Mouse (Mus musculus): ENCODE results near the gene Zfpm1. TPM values are rescaled to one million over a fixed set of nuclear protein-coding genes. Genes with fewer than 3 reads are reported as not detected.

Gene Zfpm1
- polyA plus RNA-seq, 1 experiment = 1,238 TPM

- H3K9me3 ChIP-seq = no peaks in the 10 kb centered on the region
- TF ChIP-seq FLI1 (IDR thresholded peaks at IDR 0.05; ENCODE audit: low read length) (no peak), GATA1 (IDR thresholded peaks at IDR 0.05; ENCODE audit: borderline replicate concordance, low read length) (no peak)
- peak overlapping the region; percentile 98 for H3K4me3 ChIP-seq (replicated peaks)
- peaks cover 56% of the 10 kb centered on the region for H3K36me3 ChIP-seq (replicated peaks; ENCODE audit: low read length)
- H3K27me3 ChIP-seq (replicated peaks) = no peaks in the 10 kb centered on the region
- H3K4me1 ChIP-seq = peaks cover 76% of the 10 kb centered on the region
These were observed 1.6 kb downstream of the Zfpm1 start for GRCm38 (mm10) chr8:122283356-122284202.

GRCm38 (mm10) chr8:122284203-122284658, 2.3 kb downstream of the Zfpm1 start:
- Histone ChIP-seq H3K36me3 (replicated peaks; ENCODE audit: low read length) (peaks cover 62% of the 10 kb centered on the region), H3K4me1 (peaks cover 76% of the 10 kb centered on the region)
- TF ChIP-seq GATA1 (IDR thresholded peaks at IDR 0.05; ENCODE audit: borderline replicate concordance, low read length) = no peak; the same call in 1 of the 3 replicates
- TF ChIP-seq FLI1 (IDR thresholded peaks at IDR 0.05; ENCODE audit: low read length) = no peak

GRCm38 (mm10) chr8:122284659-122285261, 2.8 kb downstream of the Zfpm1 start:
- Histone ChIP-seq H3K27me3 (replicated peaks) (no peaks in the 10 kb centered on the region), H3K4me3 (replicated peaks) (peak overlapping the region; percentile 98), H3K4me1 (peaks cover 76% of the 10 kb centered on the region), H3K9me3 (no peaks in the 10 kb centered on the region), H3K36me3 (replicated peaks; ENCODE audit: low read length) (peaks cover 68% of the 10 kb centered on the region)
- TF ChIP-seq GATA1 (IDR thresholded peaks at IDR 0.05; ENCODE audit: borderline replicate concordance, low read length) (peak; percentile 66; the same call in 2 of the 3 replicates), FLI1 (IDR thresholded peaks at IDR 0.05; ENCODE audit: low read length) (no peak)

More at GRCm38 (mm10) chr8:122284203-122284658, 2.3 kb downstream of the Zfpm1 start:
- Histone ChIP-seq H3K4me3 (replicated peaks) (peak overlapping the region; percentile 98), H3K9me3 (no peaks in the 10 kb centered on the region), H3K27me3 (replicated peaks) (no peaks in the 10 kb centered on the region)

GRCm38 (mm10) chr8:122285727-122286126, 3.8 kb downstream of the Zfpm1 start:
- no peaks in the 10 kb centered on the region for H3K9me3 ChIP-seq
- H3K36me3 ChIP-seq (replicated peaks; ENCODE audit: low read length) = peaks cover 77% of the 10 kb centered on the region
- H3K27me3 ChIP-seq (replicated peaks) = no peaks in the 10 kb centered on the region
- H3K4me3 ChIP-seq (replicated peaks) = peak overlapping the region; percentile 98
- H3K4me1 ChIP-seq = peaks cover 76% of the 10 kb centered on the region
- TF ChIP-seq FLI1 (IDR thresholded peaks at IDR 0.05; ENCODE audit: low read length) (no peak), GATA1 (IDR thresholded peaks at IDR 0.05; ENCODE audit: borderline replicate concordance, low read length) (no peak)

GRCm38 (mm10) chr8:122286899-122287298, 5.0 kb downstream of the Zfpm1 start:
- peaks cover 89% of the 10 kb centered on the region for H3K36me3 ChIP-seq (replicated peaks; ENCODE audit: low read length)
- no peak for TF ChIP-seq FLI1 (IDR thresholded peaks at IDR 0.05; ENCODE audit: low read length)
- TF ChIP-seq GATA1 (IDR thresholded peaks at IDR 0.05; ENCODE audit: borderline replicate concordance, low read length) = no peak
- no peaks in the 10 kb centered on the region for H3K9me3 ChIP-seq
- H3K4me3 ChIP-seq (replicated peaks) = peak overlapping the region; percentile 98
- peaks cover 83% of the 10 kb centered on the region for H3K4me1 ChIP-seq
- no peaks in the 10 kb centered on the region for H3K27me3 ChIP-seq (replicated peaks)

GRCm38 (mm10) chr8:122287742-122288141, 5.8 kb downstream of the Zfpm1 start:
- no peaks in the 10 kb centered on the region for H3K27me3 ChIP-seq (replicated peaks)
- H3K4me1 ChIP-seq = peaks cover 91% of the 10 kb centered on the region
- no peaks in the 10 kb centered on the region for H3K9me3 ChIP-seq
- peak overlapping the region; percentile 98 for H3K4me3 ChIP-seq (replicated peaks)
- TF ChIP-seq GATA1 (IDR thresholded peaks at IDR 0.05; ENCODE audit: borderline replicate concordance, low read length) = no peak
- TF ChIP-seq FLI1 (IDR thresholded peaks at IDR 0.05; ENCODE audit: low read length) = no peak
- peaks cover 97% of the 10 kb centered on the region for H3K36me3 ChIP-seq (replicated peaks; ENCODE audit: low read length)

GRCm38 (mm10) chr8:122288344-122288743, 6.4 kb downstream of the Zfpm1 start:
- Histone ChIP-seq H3K36me3 (replicated peaks; ENCODE audit: low read length) (peaks cover 97% of the 10 kb centered on the region), H3K4me3 (replicated peaks) (peak overlapping the region; percentile 98), H3K4me1 (peaks cover 95% of the 10 kb centered on the region), H3K9me3 (no peaks in the 10 kb centered on the region), H3K27me3 (replicated peaks) (no peaks in the 10 kb centered on the region)
- TF ChIP-seq GATA1 (IDR thresholded peaks at IDR 0.05; ENCODE audit: borderline replicate concordance, low read length) (no peak), FLI1 (IDR thresholded peaks at IDR 0.05; ENCODE audit: low read length) (no peak)

- Histone ChIP-seq H3K36me3 (replicated peaks; ENCODE audit: low read length) (peaks cover 97% of the 10 kb centered on the region), H3K4me3 (replicated peaks) (peak overlapping the region; percentile 87), H3K27me3 (replicated peaks) (no peaks in the 10 kb centered on the region), H3K9me3 (no peaks in the 10 kb centered on the region), H3K4me1 (peaks cover 100% of the 10 kb centered on the region)
- TF ChIP-seq FLI1 (IDR thresholded peaks at IDR 0.05; ENCODE audit: low read length) = no peak
- no peak for TF ChIP-seq GATA1 (IDR thresholded peaks at IDR 0.05; ENCODE audit: borderline replicate concordance, low read length)
These were observed 9.1 kb downstream of the Zfpm1 start for GRCm38 (mm10) chr8:122291075-122291474.

- Histone ChIP-seq H3K9me3 (no peaks in the 10 kb centered on the region), H3K36me3 (replicated peaks; ENCODE audit: low read length) (peaks cover 97% of the 10 kb centered on the region), H3K4me3 (replicated peaks) (peak overlapping the region; percentile 87), H3K27me3 (replicated peaks) (no peaks in the 10 kb centered on the region), H3K4me1 (peaks cover 100% of the 10 kb centered on the region)
- TF ChIP-seq FLI1 (IDR thresholded peaks at IDR 0.05; ENCODE audit: low read length) (no peak), GATA1 (IDR thresholded peaks at IDR 0.05; ENCODE audit: borderline replicate concordance, low read length) (no peak)
These were observed 9.6 kb downstream of the Zfpm1 start for GRCm38 (mm10) chr8:122291549-122291948.

- Histone ChIP-seq H3K36me3 (replicated peaks; ENCODE audit: low read length) (peaks cover 97% of the 10 kb centered on the region), H3K9me3 (no peaks in the 10 kb centered on the region), H3K27me3 (replicated peaks) (no peaks in the 10 kb centered on the region), H3K4me1 (peaks cover 100% of the 10 kb centered on the region), H3K4me3 (replicated peaks) (peak overlapping the region; percentile 85)
- TF ChIP-seq FLI1 (IDR thresholded peaks at IDR 0.05; ENCODE audit: low read length) (no peak), GATA1 (IDR thresholded peaks at IDR 0.05; ENCODE audit: borderline replicate concordance, low read length) (no peak)
These were observed 11.5 kb downstream of the Zfpm1 start for GRCm38 (mm10) chr8:122293484-122293883.

Data from megakaryocyte, embryonic 14.5 days (primary cell).